Mouse (Mus musculus): Measurements from ENCODE around the gene Olfr113.
"Not testable (repeated sequence)": the region's sequence is repeated elsewhere in the genome, so short reads cannot be mapped to it uniquely, and the experiment has no call there.

Gene Olfr113

GRCm38 (mm10) chr17:37577563-37577962 lies at the start of gene Olfr113:
Gene Olfr113, minus strand, starts transcription at chr17:37577663.
- no peak for DNase-seq (ENCODE audit: low spot score)

GRCm38 (mm10) chr17:37627009-37627408 lies 49.5 kb upstream of the Olfr113 start, which contains the start of the genes Olfr115 and Olfr116:
Gene Olfr115, minus strand, starts transcription at chr17:37627109.
Gene Olfr116, minus strand, starts transcription at chr17:37627199.
- no peak for DNase-seq (ENCODE audit: low spot score)

- DNase-seq (ENCODE audit: low spot score): no peak
These were observed 15.2 kb upstream of the Olfr113 start, which contains the start of gene Olfr114 for GRCm38 (mm10) chr17:37592643-37593042. Gene Olfr114, minus strand, starts transcription at chr17:37592743.

- DNase-seq (ENCODE audit: low spot score): no peak
These were observed 8.1 kb downstream of the Olfr113 start, which contains the start of gene Olfr112 for GRCm38 (mm10) chr17:37569351-37569750. Gene Olfr112, minus strand, starts transcription at chr17:37569451.

- no peak for DNase-seq (ENCODE audit: low spot score)
These were observed 18.4 kb downstream of the Olfr113 start for GRCm38 (mm10) chr17:37558913-37559615.

- no peak for DNase-seq (ENCODE audit: low spot score)
These were observed 33.5 kb downstream of the Olfr113 start for GRCm38 (mm10) chr17:37543800-37544435.

GRCm38 (mm10) chr17:37541454-37542119 lies 35.9 kb downstream of the Olfr113 start:
- no peak for DNase-seq (ENCODE audit: low spot score)

- not testable (repeated sequence) for DNase-seq (ENCODE audit: low spot score)
These were observed 39.0 kb downstream of the Olfr113 start for GRCm38 (mm10) chr17:37538416-37538815.

GRCm38 (mm10) chr17:37535173-37535572 lies 42.3 kb downstream of the Olfr113 start:
- DNase-seq (ENCODE audit: low spot score): no peak

GRCm38 (mm10) chr17:37525427-37525826 lies 52.0 kb downstream of the Olfr113 start:
- not testable (repeated sequence) for DNase-seq (ENCODE audit: low spot score)

- DNase-seq (ENCODE audit: low spot score): not testable (repeated sequence)
These were observed 52.9 kb downstream of the Olfr113 start for GRCm38 (mm10) chr17:37524612-37525011.
